Mouse (Mus musculus) testis, adult 2 months (tissue): Measurements from ENCODE around the gene Bag6. TPM values are rescaled to one million over a fixed set of nuclear protein-coding genes. Genes with fewer than 3 reads are reported as not detected.

Experiments
- H3K27ac ChIP-seq: fragments of 200-500 bp; 2 replicates; pipeline ENCODE4 v1.5.1; 2012; ENCODE audit warnings: low read depth, low read length; ENCODE audit not compliant: control insufficient read depth, insufficient read depth
- H3K27me3 ChIP-seq: fragments of 200-500 bp; 2 replicates; pipeline ENCODE4 v1.6.1; 2012; ENCODE audit warnings: mild to moderate bottlenecking, low read length, moderate library complexity; ENCODE audit not compliant: control insufficient read depth, insufficient read depth
- H3K36me3 ChIP-seq: fragments of 200-500 bp; 2 replicates; pipeline ENCODE4 v1.6.1; 2012; ENCODE audit warnings: mild to moderate bottlenecking, low read length; ENCODE audit not compliant: control insufficient read depth, insufficient read depth
- H3K4me1 ChIP-seq: fragments of 200-500 bp; 2 replicates; pipeline ENCODE4 v1.6.1; 2012; ENCODE audit warnings: low read length; ENCODE audit not compliant: control insufficient read depth, insufficient read depth
- H3K4me3 ChIP-seq: fragments of 200-500 bp; 2 replicates; pipeline ENCODE4 v1.5.1; 2012; ENCODE audit warnings: low read depth, mild to moderate bottlenecking, low read length, moderate library complexity, mixed read lengths; ENCODE audit not compliant: control insufficient read depth
- CTCF ChIP-seq: fragments of 200-500 bp; IDR thresholded peaks from 2 replicates; pipeline ENCODE4 v1.5.1; 2012; ENCODE audit warnings: low read depth, mild to moderate bottlenecking, inconsistent platforms, low read length, moderate library complexity; ENCODE audit not compliant: control insufficient read depth, insufficient read depth, insufficient replicate concordance
- POLR2A ChIP-seq: fragments of 200-500 bp; IDR thresholded peaks from 2 replicates; pipeline ENCODE4 v1.6.1; 2012; ENCODE audit warnings: low read depth, mild to moderate bottlenecking, inconsistent platforms, low read length, moderate library complexity; ENCODE audit not compliant: control insufficient read depth
- polyA plus RNA-seq: library from polyadenylated mRNA; depleted of rRNA; stranded (reverse); fragments of >200 nt; gene quantifications from 2 replicates; pipeline ENCODE4 v1.2.3, GENCODE M21; 2012

Bag6 gene
- polyA plus RNA-seq, 1 experiment = 709 TPM

- Histone ChIP-seq H3K4me3 (no peak overlapping the region), H3K36me3 (peaks cover 24% of the 10 kb centered on the region), H3K27ac (no peak overlapping the region), H3K4me1 (peaks cover 2% of the 10 kb centered on the region; the same call in 1 of the 2 replicates), H3K27me3 (no peaks in the 10 kb centered on the region)
- TF ChIP-seq CTCF (no peak), POLR2A (no peak)
Measured at GRCm38 (mm10) chr17:35153077-35153476, 18.1 kb downstream of the Bag6 start.

GRCm38 (mm10) chr17:35153931-35154330, 19.0 kb downstream of the Bag6 start:
- Histone ChIP-seq H3K27me3 (no peaks in the 10 kb centered on the region), H3K4me1 (peaks cover 2% of the 10 kb centered on the region; the same call in 1 of the 2 replicates), H3K4me3 (no peak overlapping the region), H3K36me3 (peaks cover 25% of the 10 kb centered on the region), H3K27ac (no peak overlapping the region)
- TF ChIP-seq CTCF (no peak), POLR2A (no peak)

- Histone ChIP-seq H3K4me1 (peaks cover 2% of the 10 kb centered on the region), H3K4me3 (no peak overlapping the region), H3K27ac (no peak overlapping the region), H3K36me3 (peaks cover 29% of the 10 kb centered on the region), H3K27me3 (no peaks in the 10 kb centered on the region)
- no peak for TF ChIP-seq POLR2A
- TF ChIP-seq CTCF = no peak
Measured at GRCm38 (mm10) chr17:35154616-35155015, 19.6 kb downstream of the Bag6 start.

- Histone ChIP-seq H3K27ac (no peak overlapping the region), H3K4me1 (peaks cover 2% of the 10 kb centered on the region), H3K27me3 (no peaks in the 10 kb centered on the region), H3K36me3 (peaks cover 28% of the 10 kb centered on the region), H3K4me3 (no peak overlapping the region)
- TF ChIP-seq POLR2A = no peak
- TF ChIP-seq CTCF = 0 out of 2 replicates have a peak, but pooled peaks have one; percentile 1
Measured at GRCm38 (mm10) chr17:35155451-35155850, 20.5 kb downstream of the Bag6 start.

- TF ChIP-seq POLR2A (no peak), CTCF (no peak)
- no peak overlapping the region for H3K4me3 ChIP-seq
Measured at GRCm38 (mm10) chr17:35156461-35157200, 21.7 kb downstream of the Bag6 start.

GRCm38 (mm10) chr17:35157254-35157653, 22.3 kb downstream of the Bag6 start:
- H3K4me1 ChIP-seq = peaks cover 2% of the 10 kb centered on the region
- H3K27ac ChIP-seq = no peak overlapping the region
- TF ChIP-seq CTCF (no peak), POLR2A (no peak)
- H3K27me3 ChIP-seq = no peaks in the 10 kb centered on the region
- H3K36me3 ChIP-seq = peaks cover 30% of the 10 kb centered on the region
- no peak overlapping the region for H3K4me3 ChIP-seq

More at GRCm38 (mm10) chr17:35156461-35157200, 21.7 kb downstream of the Bag6 start:
- no peaks in the 10 kb centered on the region for H3K27me3 ChIP-seq
- H3K4me1 ChIP-seq = peaks cover 2% of the 10 kb centered on the region
- H3K36me3 ChIP-seq = peaks cover 30% of the 10 kb centered on the region
- no peak overlapping the region for H3K27ac ChIP-seq

- Histone ChIP-seq H3K4me1 (peaks cover 2% of the 10 kb centered on the region), H3K27me3 (no peaks in the 10 kb centered on the region), H3K27ac (no peak overlapping the region), H3K4me3 (no peak overlapping the region), H3K36me3 (peaks cover 28% of the 10 kb centered on the region)
- TF ChIP-seq POLR2A (no peak), CTCF (no peak)
Measured at GRCm38 (mm10) chr17:35157661-35158175, 22.7 kb downstream of the Bag6 start.
